Mouse (Mus musculus) retina, postnatal 1 day (tissue): ENCODE measurements around the gene Grb10.

Experiments
- DNase-seq: peaks from one replicate; pipeline ENCODE4 v3.0.0-alpha.2; 2012

Gene Grb10

GRCm38 (mm10) chr11:12038470-12038985 lies at the start of gene Grb10:
Gene Grb10, minus strand, starts transcription at chr11:12038683.
- no peak for DNase-seq

GRCm38 (mm10) chr11:12081638-12082037 lies 43.2 kb upstream of the Grb10 start:
- no peak for DNase-seq

GRCm38 (mm10) chr11:12079231-12079630 lies 40.7 kb upstream of the Grb10 start:
- no peak for DNase-seq

- no peak for DNase-seq
Observed at GRCm38 (mm10) chr11:12075449-12075848, 37.0 kb upstream of the Grb10 start.

GRCm38 (mm10) chr11:12073394-12074226 lies 35.1 kb upstream of the Grb10 start:
- DNase-seq, result no peak

- no peak for DNase-seq
Observed at GRCm38 (mm10) chr11:12072322-12072721, 33.8 kb upstream of the Grb10 start.

GRCm38 (mm10) chr11:12059005-12059404 lies 20.5 kb upstream of the Grb10 start:
- no peak for DNase-seq

GRCm38 (mm10) chr11:12048547-12049327 lies 10.3 kb upstream of the Grb10 start:
- DNase-seq, result no peak

- DNase-seq, result no peak
Observed at GRCm38 (mm10) chr11:12048135-12048534, 9.7 kb upstream of the Grb10 start.

GRCm38 (mm10) chr11:12044245-12044644 lies 5.8 kb upstream of the Grb10 start:
- no peak for DNase-seq

- DNase-seq, result no peak
Observed at GRCm38 (mm10) chr11:12041787-12042186, 3.3 kb upstream of the Grb10 start.

GRCm38 (mm10) chr11:12041379-12041778 lies 2.9 kb upstream of the Grb10 start:
- DNase-seq, result no peak

GRCm38 (mm10) chr11:12040391-12040790 lies 1.9 kb upstream of the Grb10 start:
- DNase-seq, result no peak

- peak; percentile 27 for DNase-seq
Observed at GRCm38 (mm10) chr11:12039748-12040147, 1.3 kb upstream of the Grb10 start.

- peak; percentile 57 for DNase-seq
Observed at GRCm38 (mm10) chr11:12039098-12039497, 615 bp upstream of the Grb10 start.

GRCm38 (mm10) chr11:12037689-12038469 lies 604 bp downstream of the Grb10 start:
- peak; percentile 30 for DNase-seq

GRCm38 (mm10) chr11:12037075-12037686 lies 1.3 kb downstream of the Grb10 start:
- DNase-seq, result peak; percentile 75

- DNase-seq, result peak; percentile 34
Observed at GRCm38 (mm10) chr11:12035916-12036910, 2.3 kb downstream of the Grb10 start.

GRCm38 (mm10) chr11:12035324-12035723 lies 3.2 kb downstream of the Grb10 start:
- DNase-seq, result peak; percentile 30

- DNase-seq, result peak; percentile 18
Observed at GRCm38 (mm10) chr11:12034781-12035180, 3.7 kb downstream of the Grb10 start.

- DNase-seq, result peak; percentile 51
Observed at GRCm38 (mm10) chr11:12034371-12034770, 4.1 kb downstream of the Grb10 start.
